Mouse (Mus musculus) midbrain, embryonic 10.5 days (tissue): ENCODE data around the gene Plcl2. TPM values are rescaled to one million over a fixed set of nuclear protein-coding genes. Genes with fewer than 3 reads are reported as not detected.
"Not testable (repeated sequence)": the region's sequence is repeated elsewhere in the genome, so short reads cannot be mapped to it uniquely, and the experiment has no call there.

Experiments
- DNase-seq: peaks from one replicate; pipeline ENCODE4 v3.0.0-alpha.2; 2017; ENCODE audit warnings: low spot score
- H3K27ac ChIP-seq: fragments of 300-500 bp; sonication (generic); replicated peaks from 2 replicates; pipeline ENCODE4 v1.5.1; 2016; ENCODE audit warnings: mild to moderate bottlenecking
- H3K27me3 ChIP-seq: fragments of 300-500 bp; sonication (generic); 2 replicates; pipeline ENCODE4 v1.6.1; 2016; ENCODE audit warnings: low read depth, mild to moderate bottlenecking; ENCODE audit not compliant: poor library complexity, severe bottlenecking
- H3K36me3 ChIP-seq: fragments of 300-500 bp; sonication (generic); 2 replicates; pipeline ENCODE4 v1.6.1; 2016; ENCODE audit warnings: mild to moderate bottlenecking, moderate library complexity
- H3K4me1 ChIP-seq: fragments of 300-500 bp; sonication (generic); 2 replicates; pipeline ENCODE4 v1.6.1; 2016
- H3K4me3 ChIP-seq: fragments of 300-500 bp; sonication (generic); 2 replicates; pipeline ENCODE4 v1.5.1; 2016; ENCODE audit warnings: mild to moderate bottlenecking, moderate library complexity
- H3K9me3 ChIP-seq: fragments of 300-500 bp; sonication (generic); replicated peaks from 2 replicates; pipeline ENCODE4 v1.6.1; 2016; ENCODE audit warnings: mild to moderate bottlenecking
- WGBS: fragments of 180-500 bp; shearing (Covaris S2); methylation state at CpG from one replicate; pipeline ENCODE4 v1.1.7; 2016; 5-methylcytosine and 5-hydroxymethylcytosine counted together
- polyA plus RNA-seq: library from polyadenylated mRNA; unstranded; fragments of >200 nt; fragmentation: Nextera tagmentation; extraction: Ambion mirVana; gene quantifications from 2 replicates; pipeline ENCODE4 v1.2.1, GENCODE M21; 2016

The Plcl2 gene
- polyA plus RNA-seq, 1 experiment from 2014 or later = 3.8 TPM

DNA sequence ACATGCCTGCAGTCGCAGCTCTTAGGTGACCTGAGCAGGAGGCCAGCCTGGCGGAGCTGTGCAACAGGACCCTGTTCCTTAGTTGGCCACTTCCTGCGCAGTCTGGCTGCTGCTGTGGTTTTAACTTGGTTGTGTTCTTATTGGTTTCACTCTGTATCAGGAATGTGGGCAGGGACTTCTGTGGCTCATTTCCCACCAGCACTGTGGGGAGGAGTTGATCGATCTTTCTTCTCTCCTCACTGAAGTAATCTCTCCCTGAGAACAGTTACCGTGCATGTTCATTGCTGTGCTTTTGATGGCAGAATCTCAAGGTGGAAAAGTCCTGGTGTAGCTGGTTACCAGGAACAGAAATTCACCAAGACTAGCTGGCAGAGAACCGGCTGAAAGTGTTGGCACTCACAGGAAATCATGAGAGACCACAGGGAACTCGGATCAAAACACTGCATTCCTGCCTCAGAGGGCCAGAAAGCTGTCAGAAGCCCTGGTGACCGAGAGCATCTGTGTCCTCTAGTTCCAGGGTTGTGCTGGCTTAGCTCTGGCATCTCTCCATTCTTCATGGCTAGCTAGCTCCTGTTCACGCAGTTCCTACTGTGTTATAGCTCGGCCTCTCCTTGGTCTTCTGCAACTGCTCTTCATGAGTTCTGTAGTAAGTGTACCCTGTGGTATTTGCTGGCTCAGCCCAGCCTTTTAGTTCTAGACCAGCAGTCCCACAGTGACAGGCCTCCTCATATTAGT is 168.9 kb downstream of the Plcl2 start:
- no peak for DNase-seq
- Histone ChIP-seq H3K27me3 (no peaks in the 10 kb centered on the region), H3K4me3 (no peak overlapping the region), H3K27ac (no peak overlapping the region), H3K9me3 (no peaks in the 10 kb centered on the region), H3K36me3 (no peaks in the 10 kb centered on the region), H3K4me1 (no peaks in the 10 kb centered on the region)
- WGBS = 82% methylated on average over 10 of the region's 10 CpGs

DNA sequence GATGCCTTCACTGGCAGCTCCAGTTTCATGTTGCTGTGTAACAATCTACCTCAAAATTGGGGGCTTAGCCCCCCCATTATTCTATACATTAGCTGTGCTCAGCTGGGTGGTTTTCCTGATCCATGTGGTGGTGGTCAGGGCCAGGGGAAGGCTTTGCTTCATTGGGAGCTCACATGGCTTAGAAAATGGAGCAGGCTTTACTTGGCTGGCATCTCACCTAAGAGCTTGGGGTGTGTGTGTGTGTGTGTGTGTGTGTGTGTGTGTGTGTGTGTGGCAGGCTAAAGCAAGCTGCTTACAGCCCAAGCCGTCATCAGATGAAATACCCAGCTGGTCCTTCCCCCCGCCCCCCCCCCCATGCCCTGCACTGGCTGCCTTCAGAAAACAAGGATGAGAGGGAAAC is 169.5 kb downstream of the Plcl2 start:
- H3K27ac ChIP-seq = no peak overlapping the region
- no peaks in the 10 kb centered on the region for H3K9me3 ChIP-seq
- H3K4me3 ChIP-seq = no peak overlapping the region
- H3K36me3 ChIP-seq = no peaks in the 10 kb centered on the region
- H3K27me3 ChIP-seq = no peaks in the 10 kb centered on the region
- 70% methylated on average over 2 of the region's 2 CpGs for WGBS
- no peak for DNase-seq
- H3K4me1 ChIP-seq = no peaks in the 10 kb centered on the region

DNA sequence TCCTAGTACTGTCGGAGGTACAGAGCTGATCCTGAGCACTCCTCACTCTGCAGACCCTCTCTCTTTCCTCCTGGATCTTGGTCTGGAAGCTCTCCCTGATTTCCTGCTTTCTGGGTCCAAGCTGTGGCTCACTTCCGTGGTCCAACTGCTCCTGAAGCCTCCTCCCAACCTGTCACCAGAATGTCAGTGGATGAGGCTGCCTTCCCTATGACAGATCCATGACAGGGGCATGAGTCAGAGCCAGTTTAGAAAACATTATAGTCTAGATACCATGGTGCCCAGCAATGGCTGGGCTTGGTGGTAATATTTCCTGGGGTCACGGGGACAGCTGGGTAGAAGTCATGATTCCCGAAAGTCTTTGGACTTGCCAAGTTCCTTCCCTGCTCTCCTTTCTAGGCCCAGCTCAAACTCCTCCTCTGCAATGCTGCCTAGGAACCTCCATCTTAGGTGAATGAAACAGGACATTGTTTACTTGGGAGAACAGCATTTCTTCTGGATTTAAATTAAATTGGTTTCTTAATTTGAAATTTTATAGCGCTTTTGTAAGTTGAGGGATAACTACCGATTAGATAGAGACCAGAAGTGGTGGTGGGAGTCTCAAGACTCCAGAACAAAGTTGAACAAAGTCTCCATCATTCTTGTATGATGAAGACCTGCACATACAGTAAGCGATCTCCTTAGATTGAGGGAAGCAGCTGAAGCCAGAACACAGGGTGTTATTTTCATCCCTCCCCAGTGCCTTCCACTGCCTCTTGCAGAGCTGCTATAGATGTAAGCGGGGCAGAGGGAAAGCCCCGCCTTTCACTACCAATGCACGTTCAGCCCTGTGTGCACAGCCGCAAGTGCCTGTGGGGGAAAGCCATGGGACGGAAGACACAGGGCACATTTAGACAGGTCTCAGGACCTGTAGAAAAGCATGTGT is 170.7 kb downstream of the Plcl2 start:
- no peak overlapping the region for H3K27ac ChIP-seq
- no peaks in the 10 kb centered on the region for H3K9me3 ChIP-seq
- H3K27me3 ChIP-seq = no peaks in the 10 kb centered on the region
- peaks cover 2% of the 10 kb centered on the region for H3K4me1 ChIP-seq
- DNase-seq = no peak
- 89% methylated on average over 12 of the region's 12 CpGs for WGBS
- no peak overlapping the region for H3K4me3 ChIP-seq
- H3K36me3 ChIP-seq = no peaks in the 10 kb centered on the region

DNA sequence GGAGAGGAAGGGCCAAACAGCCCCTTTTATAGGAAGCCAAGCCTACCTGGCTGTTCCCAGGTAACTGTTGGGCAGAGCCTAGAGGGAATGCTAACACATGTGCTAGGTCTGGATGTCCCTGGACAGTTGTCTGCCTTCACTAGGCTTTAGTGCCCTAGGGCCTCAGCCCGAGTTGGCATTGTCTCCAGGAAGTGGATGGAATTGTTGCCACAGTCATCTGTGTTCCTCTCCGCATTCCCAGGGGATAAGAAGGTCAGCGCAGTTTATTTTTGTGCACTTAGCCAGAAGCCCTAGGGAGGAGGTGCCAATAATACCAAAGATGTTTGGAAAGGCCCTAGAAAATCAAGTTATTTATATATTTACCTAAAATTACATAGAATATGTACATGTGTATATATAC is 173.5 kb downstream of the Plcl2 start:
- 73% methylated on average over 3 of the region's 3 CpGs for WGBS
- DNase-seq = no peak
- H3K27ac ChIP-seq = no peak overlapping the region
- H3K4me3 ChIP-seq = no peak overlapping the region
- peaks cover 7% of the 10 kb centered on the region for H3K4me1 ChIP-seq
- no peaks in the 10 kb centered on the region for H3K9me3 ChIP-seq
- peaks cover 1% of the 10 kb centered on the region for H3K36me3 ChIP-seq
- no peaks in the 10 kb centered on the region for H3K27me3 ChIP-seq

DNA sequence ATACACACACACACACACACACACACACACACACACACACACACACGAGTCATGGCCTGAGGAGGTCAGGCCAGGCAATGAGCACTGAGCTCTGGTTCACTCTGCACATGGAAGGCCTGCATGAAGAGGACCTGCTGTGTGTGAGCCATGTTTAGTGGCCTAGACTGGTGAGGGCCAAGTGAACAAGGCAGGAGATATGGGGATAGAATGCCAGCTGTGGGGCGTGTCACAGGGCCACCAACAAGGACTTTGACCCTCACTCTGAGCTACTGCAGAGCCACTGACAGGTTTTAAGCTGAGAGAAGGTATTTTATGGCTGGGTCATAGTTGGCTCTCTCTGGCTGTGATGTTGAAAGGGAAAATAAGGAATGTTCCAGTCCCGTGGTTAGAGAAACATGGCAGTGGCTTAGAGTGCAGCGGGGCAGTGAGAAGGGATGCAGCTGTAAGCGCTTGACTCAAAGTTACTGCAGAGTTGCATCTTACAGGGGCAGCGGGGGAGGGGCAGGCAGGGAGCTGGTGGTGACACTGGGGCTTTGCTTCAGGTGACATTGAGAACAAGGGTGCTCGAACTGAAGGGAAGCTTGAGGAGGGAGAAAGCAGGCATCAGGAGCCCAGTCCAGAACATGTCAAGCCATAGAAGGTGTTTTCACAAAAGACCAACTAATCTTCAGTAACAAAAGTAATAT is 175.9 kb downstream of the Plcl2 start:
- Histone ChIP-seq H3K9me3 (no peaks in the 10 kb centered on the region), H3K27me3 (no peaks in the 10 kb centered on the region), H3K4me3 (no peak overlapping the region), H3K27ac (peak overlapping the region; percentile 13; the same call in 1 of the 2 replicates), H3K4me1 (peaks cover 7% of the 10 kb centered on the region), H3K36me3 (peaks cover 15% of the 10 kb centered on the region)
- 65% methylated on average over 7 of the region's 7 CpGs for WGBS
- no peak for DNase-seq

DNA sequence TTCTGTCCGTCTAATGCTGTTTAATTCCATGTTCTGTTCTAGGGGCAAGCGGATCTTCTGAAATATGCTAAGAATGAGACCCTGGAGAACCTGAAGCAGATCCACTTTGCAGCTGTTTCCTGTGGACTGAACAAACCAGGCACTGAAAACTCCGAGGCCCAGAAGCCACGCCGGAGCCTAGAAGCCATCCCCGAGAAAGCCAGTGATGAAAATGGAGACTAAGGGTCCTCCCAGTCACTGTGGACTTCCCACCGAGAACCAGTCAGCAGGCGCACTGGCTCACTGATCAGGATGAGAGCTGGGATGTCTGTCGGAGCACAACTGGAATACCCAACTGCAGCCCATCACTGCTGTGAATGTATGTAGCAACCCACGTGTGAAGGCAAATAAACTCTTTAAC is 178.5 kb downstream of the Plcl2 start:
- no peak for DNase-seq
- Histone ChIP-seq H3K27ac (no peak overlapping the region), H3K4me1 (peaks cover 7% of the 10 kb centered on the region), H3K27me3 (no peaks in the 10 kb centered on the region), H3K36me3 (peaks cover 15% of the 10 kb centered on the region), H3K4me3 (no peak overlapping the region), H3K9me3 (no peaks in the 10 kb centered on the region)
- WGBS = 74% methylated on average over 10 of the region's 10 CpGs

DNA sequence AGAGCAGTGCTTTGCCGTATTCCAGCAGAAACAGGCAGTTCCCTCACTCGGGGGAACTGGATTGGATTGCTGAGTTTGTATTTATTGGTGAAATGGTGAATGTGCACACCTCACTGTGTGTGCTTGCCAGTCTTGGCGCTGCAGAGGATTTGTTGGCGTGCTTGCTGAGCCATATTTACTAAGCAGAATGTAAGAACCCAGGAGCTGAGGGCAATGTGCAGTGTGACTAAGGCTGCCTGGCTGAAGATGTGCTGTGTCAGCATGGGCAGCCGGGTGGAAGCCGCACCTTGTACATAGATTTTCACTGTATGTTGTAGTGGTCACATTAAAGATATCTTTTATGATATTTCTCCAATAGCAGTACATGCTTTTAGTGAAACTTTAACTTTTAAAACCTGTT is 178.9 kb downstream of the Plcl2 start:
- Histone ChIP-seq H3K27me3 (no peaks in the 10 kb centered on the region), H3K4me1 (peaks cover 7% of the 10 kb centered on the region), H3K27ac (no peak overlapping the region), H3K36me3 (peaks cover 15% of the 10 kb centered on the region), H3K9me3 (no peaks in the 10 kb centered on the region), H3K4me3 (no peak overlapping the region)
- no peak for DNase-seq
- 83% methylated on average over 6 of the region's 6 CpGs for WGBS

DNA sequence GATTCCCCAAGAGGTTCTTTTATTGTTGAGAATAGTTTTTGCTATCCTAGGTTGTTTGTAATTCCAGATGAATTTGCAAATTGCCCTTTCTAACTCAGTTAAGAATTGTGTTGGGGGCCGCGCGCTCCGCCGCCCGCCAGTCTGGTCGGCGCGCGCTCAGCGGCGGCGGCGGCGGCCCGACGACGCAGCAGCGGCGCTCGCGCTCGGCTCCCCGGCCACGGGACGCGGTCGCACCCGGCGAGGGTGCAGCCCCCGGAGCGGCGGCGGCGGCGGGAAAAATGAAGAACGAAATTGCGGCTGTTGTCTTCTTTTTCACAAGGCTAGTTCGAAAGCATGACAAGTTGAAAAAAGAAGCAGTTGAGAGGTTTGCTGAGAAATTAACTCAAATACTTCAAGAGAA is 189.2 kb downstream of the Plcl2 start:
- H3K4me1 ChIP-seq, DNase-seq, H3K36me3 ChIP-seq, H3K9me3 ChIP-seq, H3K27ac ChIP-seq: not testable (repeated sequence)
- 13% methylated on average over 39 of the region's 39 CpGs for WGBS
- Histone ChIP-seq H3K4me3 (peak overlapping the region; percentile 31), H3K27me3 (peaks cover 15% of the 10 kb centered on the region)

DNA sequence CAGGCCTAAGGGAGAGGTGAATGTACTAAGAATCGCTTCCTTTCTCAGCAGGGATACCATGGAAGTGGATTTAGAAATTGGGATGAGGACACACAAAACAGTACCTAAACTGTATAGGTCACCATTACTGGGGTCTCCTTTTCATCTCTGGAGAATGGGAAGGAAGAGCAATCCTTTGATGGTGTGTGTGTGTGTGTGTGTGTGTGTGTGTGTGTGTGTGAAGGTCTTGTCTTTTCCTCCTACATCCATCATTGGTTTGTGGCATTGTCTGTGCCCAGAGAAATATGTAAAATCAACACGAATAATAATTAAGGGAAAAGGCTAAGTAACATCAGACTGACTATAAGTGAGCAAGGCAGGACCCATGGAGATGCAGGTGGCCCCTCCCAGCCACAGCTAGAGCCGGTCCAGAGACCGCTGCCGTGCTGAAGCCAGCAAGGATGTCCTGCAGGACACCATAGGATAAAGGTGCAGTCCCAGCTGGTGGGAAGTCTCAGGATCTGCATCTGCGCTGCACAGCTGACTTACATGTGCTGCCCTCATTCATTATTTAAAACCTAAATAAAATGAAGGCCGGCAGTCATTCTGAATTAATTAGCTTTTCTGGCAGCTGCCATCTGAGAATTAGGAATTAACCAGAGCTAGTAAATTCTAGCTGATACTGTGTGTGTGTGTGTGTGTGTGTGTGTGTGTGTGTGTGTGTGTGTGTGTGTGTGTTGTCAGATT is 201.5 kb downstream of the Plcl2 start:
- Histone ChIP-seq H3K36me3 (no peaks in the 10 kb centered on the region), H3K4me1 (no peaks in the 10 kb centered on the region), H3K4me3 (no peak overlapping the region), H3K27me3 (no peaks in the 10 kb centered on the region), H3K27ac (no peak overlapping the region), H3K9me3 (peaks cover 11% of the 10 kb centered on the region; the same call in 1 of the 2 replicates)
- no peak for DNase-seq
- WGBS = 79% methylated on average over 7 of the region's 7 CpGs

DNA sequence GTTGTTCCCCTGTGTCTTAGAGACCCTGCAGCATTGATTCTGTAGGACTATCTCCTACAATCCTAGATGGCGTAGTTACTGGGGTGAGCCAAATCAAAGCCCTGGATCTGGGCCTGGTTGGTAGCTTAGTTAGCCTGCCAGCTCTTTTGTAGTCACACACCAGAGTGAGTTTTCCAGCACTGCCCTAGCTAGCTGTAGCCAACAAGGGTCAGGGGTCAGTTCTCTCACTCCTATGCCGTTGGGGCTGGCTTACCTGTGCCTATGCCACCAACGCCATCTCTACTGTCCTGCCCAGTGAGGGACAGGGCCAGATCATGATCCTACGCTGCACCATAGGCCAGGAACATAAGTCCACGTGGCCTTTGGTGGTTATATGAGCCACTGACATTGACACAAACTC is 208.4 kb downstream of the Plcl2 start:
- Histone ChIP-seq H3K4me3 (no peak overlapping the region), H3K9me3 (peaks cover 11% of the 10 kb centered on the region; the same call in 1 of the 2 replicates), H3K27ac (no peak overlapping the region), H3K36me3 (no peaks in the 10 kb centered on the region), H3K4me1 (no peaks in the 10 kb centered on the region), H3K27me3 (no peaks in the 10 kb centered on the region)
- DNase-seq = no peak
- 93% methylated on average over 5 of the region's 5 CpGs for WGBS

DNA sequence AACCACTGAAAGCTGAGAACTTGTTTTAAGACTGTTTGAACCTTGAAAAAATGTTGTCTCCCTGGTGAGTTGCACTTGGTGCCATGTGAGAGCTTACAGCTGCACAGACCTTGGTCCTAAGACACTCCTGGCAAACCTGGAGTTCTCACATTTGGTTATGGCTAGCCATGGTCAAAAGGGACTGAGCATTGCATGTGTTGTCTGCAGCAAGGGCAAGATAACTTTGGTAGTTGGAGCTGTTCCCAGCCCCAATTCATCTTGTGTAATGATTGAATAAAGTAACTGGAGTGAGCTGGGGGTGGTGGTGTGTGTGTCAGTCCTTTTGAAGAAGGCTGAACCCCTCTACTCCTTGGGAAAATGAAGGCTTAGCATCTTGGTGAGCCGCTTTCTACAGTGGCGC is 215.2 kb downstream of the Plcl2 start:
- WGBS = 49% methylated on average over 2 of the region's 2 CpGs
- Histone ChIP-seq H3K9me3 (no peaks in the 10 kb centered on the region), H3K27ac (no peak overlapping the region), H3K4me3 (no peak overlapping the region), H3K36me3 (no peaks in the 10 kb centered on the region), H3K27me3 (no peaks in the 10 kb centered on the region), H3K4me1 (no peaks in the 10 kb centered on the region)
- no peak for DNase-seq

DNA sequence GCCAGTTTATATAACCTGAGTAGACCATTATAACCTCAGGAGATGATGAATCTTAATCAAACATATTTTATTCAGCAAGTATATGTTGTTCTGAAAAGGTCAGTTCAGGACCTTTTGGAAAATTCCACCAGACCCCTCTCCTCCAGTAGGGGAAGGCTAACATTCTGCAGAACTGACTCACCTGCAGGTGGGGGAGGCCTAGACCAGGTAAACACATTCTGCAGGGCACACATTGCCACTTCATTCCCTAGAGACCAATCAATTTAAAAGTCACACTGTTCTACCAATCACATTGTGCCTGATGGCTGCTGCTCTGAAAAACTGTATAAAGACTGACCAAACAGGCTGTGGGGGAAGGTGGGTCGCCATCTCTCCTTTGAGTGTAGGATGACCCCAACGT is 217.1 kb downstream of the Plcl2 start:
- WGBS = 90% methylated on average over 2 of the region's 2 CpGs
- Histone ChIP-seq H3K27ac (no peak overlapping the region), H3K27me3 (no peaks in the 10 kb centered on the region), H3K36me3 (no peaks in the 10 kb centered on the region), H3K9me3 (no peaks in the 10 kb centered on the region), H3K4me3 (no peak overlapping the region), H3K4me1 (no peaks in the 10 kb centered on the region)
- no peak for DNase-seq
